Mouse (Mus musculus) thymus, adult 2 months (tissue): Measurements from ENCODE around the gene Lmtk3.

Experiments used
- CTCF ChIP-seq: fragments of 200-500 bp; IDR thresholded peaks from 2 replicates; pipeline ENCODE4 v1.5.1; 2012; ENCODE audit warnings: mild to moderate bottlenecking, control low read depth, low read length, moderate library complexity, borderline replicate concordance; ENCODE audit not compliant: control insufficient read depth, poor library complexity, insufficient read depth; ENCODE audit errors: extremely low read depth
- POLR2A ChIP-seq: fragments of 200-500 bp; IDR thresholded peaks from 2 replicates; pipeline ENCODE4 v1.6.1; 2012; ENCODE audit warnings: mild to moderate bottlenecking, low read length, control low read depth, moderate library complexity; ENCODE audit not compliant: control insufficient read depth, poor library complexity, insufficient read depth; ENCODE audit errors: extremely low read depth

GRCm38 (mm10) chr7:45790721-45791120 is 7.2 kb downstream of the Lmtk3 start:
- TF ChIP-seq CTCF (no peak), POLR2A (no peak)
